Mouse (Mus musculus): ENCODE data around the gene Anxa3. TPM values are rescaled to one million over a fixed set of nuclear protein-coding genes. Genes with fewer than 3 reads are reported as not detected.

Gene Anxa3
- polyA plus RNA-seq, 1 experiment: 93.3 TPM

DNA sequence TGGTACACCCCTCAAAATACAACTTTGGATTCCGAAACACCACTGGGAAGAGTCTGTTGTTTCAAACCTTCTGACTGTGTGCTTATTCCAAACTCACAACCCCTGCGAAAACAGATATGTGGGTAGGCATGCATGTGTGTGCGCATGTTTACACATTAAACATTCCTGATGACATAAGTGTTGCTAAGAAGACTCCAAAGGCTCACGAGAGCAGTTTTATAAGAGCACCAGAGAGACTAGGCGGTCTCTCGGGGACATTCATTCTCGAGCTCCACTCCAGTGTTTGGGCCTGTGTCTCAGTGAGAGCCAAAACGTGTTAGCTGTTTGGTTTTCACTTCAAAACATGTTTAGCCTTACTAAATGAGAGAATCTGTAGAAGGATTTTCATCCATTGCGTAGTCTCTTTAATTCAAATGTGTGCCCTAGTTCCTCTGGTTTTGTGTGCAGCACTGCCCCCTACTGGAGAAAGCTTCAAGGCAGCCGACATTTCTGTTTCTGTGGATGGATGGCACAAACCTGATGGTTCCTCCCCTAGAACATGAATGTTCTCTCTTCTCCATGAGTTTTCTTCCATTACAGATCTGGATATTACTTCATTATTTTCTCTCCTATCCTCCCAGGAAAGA is 24.2 kb upstream of the Anxa3 start:
- TF ChIP-seq SRF (IDR thresholded peaks at IDR 0.05; ENCODE audit: control insufficient read depth, insufficient read length, low read depth) (no peak), MYOG (IDR thresholded peaks at IDR 0.05; ENCODE audit: control insufficient read depth in 1 of 3, insufficient read depth in 1 of 3, insufficient read length in 2 of 3, low read depth in 2 of 3) (no peak), POLR2AphosphoS2 (IDR thresholded peaks at IDR 0.05; ENCODE audit: insufficient read length, low read depth) (no peak), POLR2A (IDR thresholded peaks at IDR 0.05; ENCODE audit: insufficient read length, low read depth) (no peak), TCF12 (IDR thresholded peaks at IDR 0.05; ENCODE audit: insufficient read depth, poor library complexity, severe bottlenecking) (no peak)
- Histone ChIP-seq H3K4me2 (ENCODE audit: low read depth) (no peak overlapping the region), H3K27me3 (ENCODE audit: control insufficient read depth, insufficient read depth, insufficient read length) (no peaks in the 10 kb centered on the region), H3K79me2 (ENCODE audit: control insufficient read depth, insufficient read depth) (no peaks in the 10 kb centered on the region), H3K4me3 (no peak overlapping the region), H3ac (ENCODE audit: control insufficient read depth, insufficient read length) (no peak overlapping the region), H3K36me3 (ENCODE audit: control insufficient read depth, insufficient read depth) (no peaks in the 10 kb centered on the region)

DNA sequence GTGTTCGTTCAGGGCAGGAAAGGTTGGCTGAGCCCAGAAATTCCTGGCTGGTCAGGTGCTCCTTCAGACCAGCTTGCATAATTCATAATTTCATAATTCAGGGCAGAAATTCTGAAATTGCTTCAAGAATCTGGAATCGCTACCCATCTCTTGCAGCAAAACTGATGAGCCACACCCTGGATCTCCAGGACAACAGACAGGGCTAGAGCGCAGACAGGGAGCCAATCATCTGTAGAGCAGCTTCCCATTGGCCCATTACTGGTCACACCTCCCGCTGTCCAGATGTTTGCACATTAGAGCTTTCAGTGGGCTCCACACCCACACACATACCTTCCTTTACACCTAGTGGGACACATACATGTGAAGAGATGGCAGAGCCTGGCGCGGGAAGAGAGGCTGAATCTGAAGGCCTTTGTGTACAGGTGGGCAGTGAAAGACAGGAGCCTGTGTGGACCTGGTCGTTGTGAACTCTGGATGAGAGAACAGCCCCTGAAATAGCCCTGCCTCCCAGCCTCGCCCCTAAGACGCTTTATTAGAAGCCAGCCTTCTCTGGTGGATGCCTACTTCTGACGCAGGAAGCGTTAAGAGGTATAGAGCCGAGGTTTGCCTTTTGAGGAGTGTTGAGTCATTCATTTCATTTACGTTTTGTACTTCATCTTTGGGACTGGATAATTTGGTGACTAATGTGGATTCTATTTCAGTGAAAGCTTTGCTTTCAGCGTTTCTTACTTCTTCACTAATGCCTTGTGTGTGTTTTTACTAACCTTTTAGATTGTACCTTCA is 9.4 kb upstream of the Anxa3 start:
- Histone ChIP-seq H3K4me2 (ENCODE audit: low read depth) (no peak overlapping the region), H3K79me2 (ENCODE audit: control insufficient read depth, insufficient read depth) (no peaks in the 10 kb centered on the region)
- TF ChIP-seq E2F4 (IDR thresholded peaks at IDR 0.05; ENCODE audit: insufficient read depth) (no peak), POLR2AphosphoS2 (IDR thresholded peaks at IDR 0.05; ENCODE audit: insufficient read length, low read depth) (no peak), MYOG (IDR thresholded peaks at IDR 0.05; ENCODE audit: control insufficient read depth in 1 of 3, insufficient read depth in 1 of 3, insufficient read length in 2 of 3, low read depth in 2 of 3) (no peak), MYOD1 (IDR thresholded peaks at IDR 0.05; ENCODE audit: control insufficient read depth in 1 of 3, insufficient read length in 2 of 3, low read depth in 2 of 3) (no peak), TCF3 (IDR thresholded peaks at IDR 0.05; ENCODE audit: insufficient read length, low read depth) (no peak), TCF12 (IDR thresholded peaks at IDR 0.05; ENCODE audit: insufficient read depth, poor library complexity, severe bottlenecking) (no peak), CEBPB (IDR thresholded peaks at IDR 0.05; ENCODE audit: insufficient read depth, poor library complexity, severe bottlenecking) (no peak), MAX (IDR thresholded peaks at IDR 0.05; ENCODE audit: low read depth) (no peak), POLR2A (IDR thresholded peaks at IDR 0.05; ENCODE audit: insufficient read length, low read depth) (no peak), REST (IDR thresholded peaks at IDR 0.05; ENCODE audit: insufficient read depth, insufficient read length) (no peak), SRF (IDR thresholded peaks at IDR 0.05; ENCODE audit: control insufficient read depth, insufficient read length, low read depth) (no peak)

DNA sequence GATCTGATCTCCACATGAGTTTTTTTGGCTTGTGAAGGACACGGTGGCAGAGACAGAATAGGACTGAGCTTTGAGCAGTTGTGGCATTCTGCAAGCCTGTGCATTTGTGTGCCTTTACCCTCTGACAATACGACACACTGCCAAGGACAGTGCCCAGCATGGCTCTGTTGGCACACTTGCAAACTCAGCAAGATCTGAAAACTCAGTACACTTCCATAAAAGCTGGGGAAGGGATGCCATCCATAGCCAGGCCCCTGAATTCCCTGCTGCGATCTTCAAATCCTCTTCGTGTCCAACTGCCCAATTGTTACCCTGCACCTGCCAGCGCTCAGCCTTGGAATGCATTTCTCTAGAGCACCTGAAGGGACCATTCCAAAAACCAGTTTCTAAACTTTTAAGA is 8.0 kb upstream of the Anxa3 start:
- no peak overlapping the region for H3ac ChIP-seq (ENCODE audit: control insufficient read depth, insufficient read length)
- H3K27me3 ChIP-seq (ENCODE audit: control insufficient read depth, insufficient read depth, insufficient read length): no peaks in the 10 kb centered on the region
- no peaks in the 10 kb centered on the region for H3K36me3 ChIP-seq (ENCODE audit: control insufficient read depth, insufficient read depth)
- no peak overlapping the region for H3K4me2 ChIP-seq (ENCODE audit: low read depth)
- H3K4me3 ChIP-seq: no peak overlapping the region
- no peaks in the 10 kb centered on the region for H3K79me2 ChIP-seq (ENCODE audit: control insufficient read depth, insufficient read depth)
- TF ChIP-seq TCF3 (IDR thresholded peaks at IDR 0.05; ENCODE audit: insufficient read length, low read depth): no peak
- no peak for TF ChIP-seq CEBPB (IDR thresholded peaks at IDR 0.05; ENCODE audit: insufficient read depth, poor library complexity, severe bottlenecking)
- no peak for TF ChIP-seq POLR2A (IDR thresholded peaks at IDR 0.05; ENCODE audit: insufficient read length, low read depth)
- no peak for TF ChIP-seq E2F4 (IDR thresholded peaks at IDR 0.05; ENCODE audit: insufficient read depth)
- no peak for TF ChIP-seq MAX (IDR thresholded peaks at IDR 0.05; ENCODE audit: low read depth)
- TF ChIP-seq REST (IDR thresholded peaks at IDR 0.05; ENCODE audit: insufficient read depth, insufficient read length): no peak
- no peak for TF ChIP-seq MYOG (IDR thresholded peaks at IDR 0.05; ENCODE audit: control insufficient read depth in 1 of 3, insufficient read depth in 1 of 3, insufficient read length in 2 of 3, low read depth in 2 of 3)
- TF ChIP-seq TCF12 (IDR thresholded peaks at IDR 0.05; ENCODE audit: insufficient read depth, poor library complexity, severe bottlenecking): no peak
- no peak for TF ChIP-seq POLR2AphosphoS2 (IDR thresholded peaks at IDR 0.05; ENCODE audit: insufficient read length, low read depth)
- no peak for TF ChIP-seq MYOD1 (IDR thresholded peaks at IDR 0.05; ENCODE audit: control insufficient read depth in 1 of 3, insufficient read length in 2 of 3, low read depth in 2 of 3)
- TF ChIP-seq SRF (IDR thresholded peaks at IDR 0.05; ENCODE audit: control insufficient read depth, insufficient read length, low read depth): no peak
- TF ChIP-seq USF1 (IDR thresholded peaks at IDR 0.05; ENCODE audit: low read depth): no peak

More for the DNA sequence above, 9.4 kb upstream of the Anxa3 start:
- Histone ChIP-seq H3K27me3 (ENCODE audit: control insufficient read depth, insufficient read depth, insufficient read length) (no peaks in the 10 kb centered on the region), H3K36me3 (ENCODE audit: control insufficient read depth, insufficient read depth) (no peaks in the 10 kb centered on the region), H3ac (ENCODE audit: control insufficient read depth, insufficient read length) (no peak overlapping the region), H3K4me3 (no peak overlapping the region)

DNA sequence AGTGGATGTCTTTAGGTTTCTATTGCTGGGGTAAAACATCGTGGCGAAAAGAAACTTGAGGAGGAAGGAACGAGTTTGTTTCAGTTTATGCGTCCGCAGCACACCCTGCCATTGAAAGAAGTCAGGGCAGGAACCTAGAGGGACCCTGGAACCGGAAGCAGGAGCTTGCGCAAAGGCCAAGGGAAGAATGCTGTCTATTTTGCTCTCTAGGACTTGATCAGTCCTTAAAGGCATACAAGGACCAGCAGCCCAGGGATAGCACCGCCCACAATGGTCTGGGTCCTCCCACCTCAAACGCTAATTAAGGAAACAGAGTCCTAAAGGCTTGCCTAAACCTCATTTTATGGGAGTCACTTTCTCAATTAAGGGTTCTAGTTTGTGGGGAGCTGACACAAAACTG is 717 bp upstream of the Anxa3 start:
- Histone ChIP-seq H3K4me3 (peak overlapping the region; percentile 70), H3ac (ENCODE audit: control insufficient read depth, insufficient read length) (no peak overlapping the region), H3K79me2 (ENCODE audit: control insufficient read depth, insufficient read depth) (peaks cover 21% of the 10 kb centered on the region), H3K27me3 (ENCODE audit: control insufficient read depth, insufficient read depth, insufficient read length) (no peaks in the 10 kb centered on the region), H3K4me2 (ENCODE audit: low read depth) (peak overlapping the region; percentile 63), H3K36me3 (ENCODE audit: control insufficient read depth, insufficient read depth) (peaks cover 2% of the 10 kb centered on the region)
- no peak for TF ChIP-seq MAX (IDR thresholded peaks at IDR 0.05; ENCODE audit: low read depth)
